Mouse (Mus musculus): ENCODE measurements at regions not wholly inside any gene's neighbourhood (a gene's known extent, or its start where the extent isn't known, plus 50 kb on each side); places are given as distances from the start of the nearest gene placed in this dataset.

- DNase-seq (ENCODE audit: low read depth, low spot score): no peak
- H3K36me3 ChIP-seq (ENCODE audit: control insufficient read depth in 1 of 2, insufficient read depth in 2 of 2, low read length in 2 of 2): no peaks in the 10 kb centered on the region
- peaks cover 6 to 11% of the 10 kb centered on the region in 2 experiments for H3K27me3 ChIP-seq (ENCODE audit: control insufficient read depth in 1 of 2, insufficient read depth in 2 of 2, low read length in 2 of 2)
- H3K9me3 ChIP-seq (replicated peaks; ENCODE audit: insufficient read depth, low read length): no peaks in the 10 kb centered on the region
- no peak overlapping the region for H3K4me3 ChIP-seq (ENCODE audit: control insufficient read depth in 1 of 2, insufficient read depth in 1 of 2, low read depth in 2 of 2, low read length in 2 of 2)
- H3K4me1 ChIP-seq (ENCODE audit: control insufficient read depth in 1 of 2, insufficient read depth in 2 of 2, low read length in 2 of 2): no peaks in the 10 kb centered on the region
- no peak overlapping the region for H3K27ac ChIP-seq (ENCODE audit: control insufficient read depth, low read depth, low read length)
- no peak for TF ChIP-seq EP300 (IDR thresholded peaks at IDR 0.05; ENCODE audit: low read depth in 1 of 2, low read length in 2 of 2)
- TF ChIP-seq USF2 (IDR thresholded peaks at IDR 0.05; ENCODE audit: borderline replicate concordance in 1 of 2, insufficient read depth in 1 of 2, low read depth in 1 of 2, low read length in 2 of 2): no peak
- no peak for TF ChIP-seq MYB (IDR thresholded peaks at IDR 0.05; ENCODE audit: low read depth, low read length)
- no peak for TF ChIP-seq GATA1 (IDR thresholded peaks at IDR 0.05; ENCODE audit: low read depth, low read length)
- TF ChIP-seq CHD1 (IDR thresholded peaks at IDR 0.05; ENCODE audit: low read depth, low read length): no peak
- no peak for TF ChIP-seq GABPA (IDR thresholded peaks at IDR 0.05; ENCODE audit: low read depth, low read length)
- TF ChIP-seq TCF12 (IDR thresholded peaks at IDR 0.05; ENCODE audit: low read depth, low read length): no peak
- TF ChIP-seq JUND (IDR thresholded peaks at IDR 0.05; ENCODE audit: low read depth, low read length): no peak
- no peak for TF ChIP-seq ZNF384 (IDR thresholded peaks at IDR 0.05; ENCODE audit: low read depth, low read length)
- TF ChIP-seq TBP (IDR thresholded peaks at IDR 0.05; ENCODE audit: low read depth, low read length): no peak
- no peak for TF ChIP-seq BHLHE40 (IDR thresholded peaks at IDR 0.05; ENCODE audit: borderline replicate concordance, low read depth, low read length)
- no peak for TF ChIP-seq SMC3 (IDR thresholded peaks at IDR 0.05; ENCODE audit: low read depth, low read length)
- no peak for TF ChIP-seq MAZ (IDR thresholded peaks at IDR 0.05; ENCODE audit: low read depth, low read length)
- H3K9ac ChIP-seq (ENCODE audit: control insufficient read depth, low read depth, low read length, poor library complexity, severe bottlenecking): no peak overlapping the region
- no peaks in the 10 kb centered on the region for H3K79me2 ChIP-seq (ENCODE audit: control insufficient read depth, insufficient read depth, low read length, poor library complexity)
Measured at GRCm38 (mm10) chr15:96046651-96047050, 240.7 kb upstream of the Arid2 start.

- no peak for DNase-seq (ENCODE audit: low read depth, low spot score)
- H3K27me3 ChIP-seq (ENCODE audit: control insufficient read depth in 1 of 2, insufficient read depth in 2 of 2, low read length in 2 of 2): peaks cover 6 to 10% of the 10 kb centered on the region in 2 experiments
- H3K9me3 ChIP-seq (replicated peaks; ENCODE audit: insufficient read depth, low read length): no peaks in the 10 kb centered on the region
- no peaks in the 10 kb centered on the region for H3K36me3 ChIP-seq (ENCODE audit: control insufficient read depth in 1 of 2, insufficient read depth in 2 of 2, low read length in 2 of 2)
- H3K9ac ChIP-seq (ENCODE audit: control insufficient read depth, low read depth, low read length, poor library complexity, severe bottlenecking): no peak overlapping the region
- no peak overlapping the region for H3K4me3 ChIP-seq (ENCODE audit: control insufficient read depth in 1 of 2, insufficient read depth in 1 of 2, low read depth in 2 of 2, low read length in 2 of 2)
- TF ChIP-seq ZKSCAN1 (IDR thresholded peaks at IDR 0.05; ENCODE audit: low read depth, low read length) (no peak), MXI1 (IDR thresholded peaks at IDR 0.05; ENCODE audit: low read depth, low read length) (no peak), HCFC1 (IDR thresholded peaks at IDR 0.05; ENCODE audit: low read depth, low read length) (no peak), ZMIZ1 (IDR thresholded peaks at IDR 0.05; ENCODE audit: low read depth, low read length) (no peak), TCF12 (IDR thresholded peaks at IDR 0.05; ENCODE audit: low read depth, low read length) (no peak)
- no peaks in the 10 kb centered on the region for H3K79me2 ChIP-seq (ENCODE audit: control insufficient read depth, insufficient read depth, low read length, poor library complexity)
- H3K4me1 ChIP-seq (ENCODE audit: control insufficient read depth in 1 of 2, insufficient read depth in 2 of 2, low read length in 2 of 2): no peaks in the 10 kb centered on the region
- no peak overlapping the region for H3K27ac ChIP-seq (ENCODE audit: control insufficient read depth, low read depth, low read length)
Measured at GRCm38 (mm10) chr15:96050416-96050815, 236.9 kb upstream of the Arid2 start.

All from MEL (cell line).